ENCODE assay signal across 9 mouse cellular contexts in the genomic region with DNA sequence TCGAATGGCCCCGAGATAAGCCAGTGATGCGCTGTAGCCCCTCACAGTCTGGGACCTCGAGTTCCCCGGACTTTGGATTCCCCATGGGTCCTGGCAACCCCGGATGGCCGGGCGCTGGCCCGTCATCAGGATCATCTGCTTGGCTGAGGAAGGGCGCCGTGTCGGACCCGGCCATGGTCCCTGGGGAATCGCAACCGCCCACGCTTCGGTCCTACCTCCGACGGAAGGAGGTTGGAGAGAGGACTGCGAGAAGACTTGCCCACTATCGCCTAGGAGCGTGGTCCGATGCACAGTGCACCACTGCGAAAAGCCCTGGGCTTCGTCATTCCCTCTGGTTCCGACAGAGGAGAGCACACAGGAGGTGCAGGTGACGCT. TPM values are rescaled to one million over a fixed set of nuclear protein-coding genes. Genes with fewer than 3 reads are reported as not detected.
DNase-seq lines count a peak whose midpoint lies in the region; ATAC-seq and TF ChIP-seq lines count a peak whose summit lies in the region.
"Had no signal": no experiment of that assay in that cellular context is flagged by ENCODE, and none has a peak within 500 bp of the region (broad histone marks: within the 10 kb centered on the region; RNA-seq: fewer than 3 reads in every experiment).

No protein-coding gene starts in this region.

- peak; percentile 70; the same call in 1 of the 2 replicates for ATAC-seq in forebrain, embryonic 14.5 days
- peak; percentile 73 for ATAC-seq in limb, embryonic 13.5 days (ENCODE audit: low FRiP score, low read depth)
- ATAC-seq in neural tube, embryonic 14.5 days (ENCODE audit: low read depth): peak; percentile 68

- TF ChIP-seq POLR2A in bone marrow macrophage, adult 2 months (IDR thresholded peaks at IDR 0.05; ENCODE audit: borderline replicate concordance, low read depth, low read length): no peak

- H3K36me3 ChIP-seq in forebrain, embryonic 14.5 days (ENCODE audit: control insufficient read depth, insufficient read depth, low read length): peaks cover 27% of the 10 kb centered on the region
- H3K36me3 ChIP-seq in limb, embryonic 13.5 days: peaks cover 31% of the 10 kb centered on the region
- H3K36me3 ChIP-seq in neural tube, embryonic 14.5 days (ENCODE audit: control insufficient read depth, insufficient read depth, low read length): peaks cover 15% of the 10 kb centered on the region

- DNase-seq in layer of hippocampus, adult 2 months (ENCODE audit: low spot score in 2 of 2): no peak
- DNase-seq in layer of hippocampus, postnatal 14 days (ENCODE audit: low spot score in 2 of 2): no peak
- no peak for DNase-seq in forebrain, embryonic 14.5 days (ENCODE audit: low spot score)
- DNase-seq in urinary bladder, postnatal 14 days (ENCODE audit: low spot score): no peak
- DNase-seq in layer of hippocampus, postnatal 36 days: no peak

- H3K9ac ChIP-seq in forebrain, embryonic 14.5 days (ENCODE audit: low read length): peak overlapping the region; percentile 88
- peak overlapping the region; percentile 92 for H3K9ac ChIP-seq in limb, embryonic 13.5 days
- peak overlapping the region; percentile 77 for H3K9ac ChIP-seq in neural tube, embryonic 14.5 days (replicated peaks; ENCODE audit: low read depth, low read length)

- H3K4me3 ChIP-seq in layer of hippocampus, adult 2 months: peak overlapping the region; percentile 77
- peak overlapping the region; percentile 64 for H3K4me3 ChIP-seq in bone marrow macrophage, adult 2 months (ENCODE audit: insufficient read depth, low read length)
- H3K4me3 ChIP-seq in forebrain, embryonic 14.5 days (ENCODE audit: low read depth, low read length): peak overlapping the region; percentile 92
- H3K4me3 ChIP-seq in limb, embryonic 13.5 days: peak overlapping the region; percentile 97
- peak overlapping the region; percentile 76 for H3K4me3 ChIP-seq in neural tube, embryonic 14.5 days (ENCODE audit: low read depth, low read length)

- WGBS in forebrain, embryonic 14.5 days: under 1% methylated on average over 27 of the region's 27 CpGs
- 1% methylated on average over 27 of the region's 27 CpGs for WGBS in limb, embryonic 13.5 days
- 1% methylated on average over 27 of the region's 27 CpGs for WGBS in neural tube, embryonic 14.5 days

- H3K4me1 ChIP-seq in bone marrow macrophage, adult 2 months (ENCODE audit: control insufficient read depth, insufficient read depth, low read length): peaks cover 19% of the 10 kb centered on the region
- peaks cover 8% of the 10 kb centered on the region for H3K4me1 ChIP-seq in forebrain, embryonic 14.5 days (ENCODE audit: control insufficient read depth, insufficient read depth, low read length)
- peaks cover 9% of the 10 kb centered on the region for H3K4me1 ChIP-seq in limb, embryonic 13.5 days
- peaks cover 6% of the 10 kb centered on the region for H3K4me1 ChIP-seq in neural tube, embryonic 14.5 days (ENCODE audit: control insufficient read depth, insufficient read depth, low read length)

- H3K27me3 ChIP-seq in forebrain, embryonic 14.5 days (replicated peaks; ENCODE audit: control insufficient read depth, insufficient read depth, low read length): no peaks in the 10 kb centered on the region
- no peaks in the 10 kb centered on the region for H3K27me3 ChIP-seq in limb, embryonic 13.5 days
- H3K27me3 ChIP-seq in neural tube, embryonic 14.5 days (ENCODE audit: control insufficient read depth, insufficient read depth, low read length): no peaks in the 10 kb centered on the region

- no peaks in the 10 kb centered on the region for H3K9me3 ChIP-seq in forebrain, embryonic 14.5 days (replicated peaks; ENCODE audit: control insufficient read depth, low read length)
- no peaks in the 10 kb centered on the region for H3K9me3 ChIP-seq in limb, embryonic 13.5 days
- H3K9me3 ChIP-seq in neural tube, embryonic 14.5 days (ENCODE audit: control insufficient read depth, low read length): no peaks in the 10 kb centered on the region

- peak overlapping the region; percentile 85 for H3K27ac ChIP-seq in layer of hippocampus, adult 2 months
- H3K27ac ChIP-seq in bone marrow macrophage, adult 2 months (ENCODE audit: insufficient read depth, low read depth, low read length): peak overlapping the region; percentile 57
- peak overlapping the region; percentile 33; the same call in 1 of the 2 replicates for H3K27ac ChIP-seq in forebrain, embryonic 14.5 days (ENCODE audit: low read depth, low read length)
- peak overlapping the region; percentile 15; the same call in 1 of the 2 replicates for H3K27ac ChIP-seq in limb, embryonic 13.5 days
- H3K27ac ChIP-seq in neural tube, embryonic 14.5 days (ENCODE audit: low read depth, low read length): no peak overlapping the region

- no peak for TF ChIP-seq CTCF in layer of hippocampus, adult 2 months (conservative IDR thresholded peaks at IDR 0.05)
- no peak for TF ChIP-seq CTCF in bone marrow macrophage, adult 2 months (IDR thresholded peaks at IDR 0.05; ENCODE audit: low read depth, low read length)

- peak overlapping the region; percentile 90 for H3K4me2 ChIP-seq in forebrain, embryonic 14.5 days (ENCODE audit: low read length)
- peak overlapping the region; percentile 98 for H3K4me2 ChIP-seq in limb, embryonic 13.5 days (replicated peaks)
- H3K4me2 ChIP-seq in neural tube, embryonic 14.5 days (ENCODE audit: low read depth, low read length): peak overlapping the region; percentile 98

RNA-seq across cellular contexts. Expression of a gene that starts 0.4 kb away (rescaled TPM):
- total RNA-seq in layer of hippocampus, adult 2 months (2021): 10 to 100 TPM; 86.5 to 91.0 TPM
- total RNA-seq in layer of hippocampus, postnatal 14 days (2021): 10 to 100 TPM; 79.5 to 82.3 TPM
- polyA plus RNA-seq in bone marrow macrophage, adult 2 months (2012; ENCODE audit: insufficient read depth, insufficient read length, missing spikeins): 41.1 and 41.8 TPM in 2 replicates
- 48.4 and 53.8 TPM in 2 replicates for polyA plus RNA-seq in forebrain, embryonic 14.5 days (2014; fragmentation: Nextera tagmentation; extraction: Ambion mirVana)
- 61.7 and 62.4 TPM in 2 replicates for polyA plus RNA-seq in limb, embryonic 13.5 days (2015; fragmentation: Nextera tagmentation; extraction: Ambion mirVana)
- 63.4 and 64.5 TPM in 2 replicates for polyA plus RNA-seq in neural tube, embryonic 14.5 days (2014; fragmentation: Nextera tagmentation; extraction: Ambion mirVana)
- total RNA-seq in layer of hippocampus, postnatal 36 days (2021): 10 to 100 TPM; 80.8 to 94.4 TPM

RNA-seq across cellular contexts. Expression of a gene that starts 7.5 kb away (rescaled TPM):
- 1 to 10 TPM in 1 of 2 experiments, under 1 TPM in 1; 0.98 to 1.2 TPM for total RNA-seq in layer of hippocampus, adult 2 months (2021)
- 1 to 10 TPM in 1 of 2 experiments, under 1 TPM in 1; 0.81 to 1.1 TPM for total RNA-seq in layer of hippocampus, postnatal 14 days (2021)
- 2.5 and 3.2 TPM in 2 replicates for polyA plus RNA-seq in bone marrow macrophage, adult 2 months (2012; ENCODE audit: insufficient read depth, insufficient read length, missing spikeins)
- polyA plus RNA-seq in forebrain, embryonic 14.5 days (2014; fragmentation: Nextera tagmentation; extraction: Ambion mirVana): 0.50 and 0.91 TPM in 2 replicates
- 2.9 and 3.6 TPM in 2 replicates for polyA plus RNA-seq in limb, embryonic 13.5 days (2015; fragmentation: Nextera tagmentation; extraction: Ambion mirVana)
- 1.0 and 1.3 TPM in 2 replicates for polyA plus RNA-seq in neural tube, embryonic 14.5 days (2014; fragmentation: Nextera tagmentation; extraction: Ambion mirVana)
- total RNA-seq in layer of hippocampus, postnatal 36 days (2021): 1 to 10 TPM; 1.5 to 1.6 TPM

RNA-seq across cellular contexts. Expression of a gene that starts 19.6 kb away (rescaled TPM):
- total RNA-seq in layer of hippocampus, adult 2 months (2021): 1 to 10 TPM; 7.0 to 7.6 TPM
- total RNA-seq in layer of hippocampus, postnatal 14 days (2021): 1 to 10 TPM; 8.0 to 8.1 TPM
- 9.5 and 10.3 TPM in 2 replicates for polyA plus RNA-seq in bone marrow macrophage, adult 2 months (2012; ENCODE audit: insufficient read depth, insufficient read length, missing spikeins)
- 3.7 and 4.1 TPM in 2 replicates for polyA plus RNA-seq in forebrain, embryonic 14.5 days (2014; fragmentation: Nextera tagmentation; extraction: Ambion mirVana)
- 2.3 and 2.4 TPM in 2 replicates for polyA plus RNA-seq in limb, embryonic 13.5 days (2015; fragmentation: Nextera tagmentation; extraction: Ambion mirVana)
- 3.4 TPM in 2 replicates for polyA plus RNA-seq in neural tube, embryonic 14.5 days (2014; fragmentation: Nextera tagmentation; extraction: Ambion mirVana)
- total RNA-seq in layer of hippocampus, postnatal 36 days (2021): 1 to 10 TPM; 6.3 to 6.6 TPM

RNA-seq across cellular contexts. Expression of a gene that starts 37.8 kb away (rescaled TPM):
- not detected for total RNA-seq in layer of hippocampus, adult 2 months (2021)
- total RNA-seq in layer of hippocampus, postnatal 14 days (2021): not detected
- polyA plus RNA-seq in bone marrow macrophage, adult 2 months (2012; ENCODE audit: insufficient read depth, insufficient read length, missing spikeins): not detected in 2 replicates
- polyA plus RNA-seq in forebrain, embryonic 14.5 days (2014; fragmentation: Nextera tagmentation; extraction: Ambion mirVana): 0.33 TPM in 1 of 2 replicates, not detected in the other
- polyA plus RNA-seq in limb, embryonic 13.5 days (2015; fragmentation: Nextera tagmentation; extraction: Ambion mirVana): not detected in 2 replicates
- polyA plus RNA-seq in neural tube, embryonic 14.5 days (2014; fragmentation: Nextera tagmentation; extraction: Ambion mirVana): not detected in 2 replicates
- total RNA-seq in layer of hippocampus, postnatal 36 days (2021): not detected
- total RNA-seq: left cerebral cortex, postnatal 10 days had no signal

RNA-seq across cellular contexts. Expression of a gene that starts 51.7 kb away (rescaled TPM):
- 10 to 100 TPM; 13.5 to 14.7 TPM for total RNA-seq in layer of hippocampus, adult 2 months (2021)
- 10 to 100 TPM in 1 of 2 experiments, 1 to 10 TPM in 1; 8.9 to 11.5 TPM for total RNA-seq in layer of hippocampus, postnatal 14 days (2021)
- 25.3 and 30.6 TPM in 2 replicates for polyA plus RNA-seq in bone marrow macrophage, adult 2 months (2012; ENCODE audit: insufficient read depth, insufficient read length, missing spikeins)
- polyA plus RNA-seq in forebrain, embryonic 14.5 days (2014; fragmentation: Nextera tagmentation; extraction: Ambion mirVana): 15.6 and 21.4 TPM in 2 replicates
- 36.6 and 37.0 TPM in 2 replicates for polyA plus RNA-seq in limb, embryonic 13.5 days (2015; fragmentation: Nextera tagmentation; extraction: Ambion mirVana)
- 19.8 and 22.3 TPM in 2 replicates for polyA plus RNA-seq in neural tube, embryonic 14.5 days (2014; fragmentation: Nextera tagmentation; extraction: Ambion mirVana)
- total RNA-seq in layer of hippocampus, postnatal 36 days (2021): 10 to 100 TPM; 13.4 to 17.5 TPM
